Mouse (Mus musculus) MEL (cell line): ENCODE data around the gene Cgnl1. TPM values are rescaled to one million over a fixed set of nuclear protein-coding genes. Genes with fewer than 3 reads are reported as not detected.

ENCODE experiments used
- DNase-seq: peaks from one replicate; pipeline ENCODE4 v3.0.0; 2011; ENCODE audit warnings: low read depth, low spot score
- H3K27ac ChIP-seq: 2 replicates; pipeline ENCODE4 v1.5.1; 2012; ENCODE audit warnings: low read depth, mild to moderate bottlenecking, control low read depth, low read length, moderate library complexity; ENCODE audit not compliant: control insufficient read depth
- H3K27me3 ChIP-seq, 2 experiments: fragments of 150-350 bp in 1 of 2; sonication (generic) in 1 of 2; 2 replicates each; pipeline ENCODE4 v1.6.1; 2012; ENCODE audit warnings: low read length in 2 of 2, mild to moderate bottlenecking in 2 of 2, improper control_type of control experiment in 1 of 2, moderate library complexity in 1 of 2; ENCODE audit not compliant: insufficient read depth in 2 of 2, control insufficient read depth in 1 of 2
- H3K36me3 ChIP-seq, 2 experiments: 2 replicates each; pipeline ENCODE4 v1.6.1; 2012 to 2014; ENCODE audit warnings: low read length in 2 of 2, improper control_type of control experiment in 1 of 2, inconsistent platforms in 1 of 2, mild to moderate bottlenecking in 1 of 2; ENCODE audit not compliant: insufficient read depth in 2 of 2, control insufficient read depth in 1 of 2
- H3K4me1 ChIP-seq, 2 experiments: fragments of 150-350 bp in 1 of 2; sonication (generic) in 1 of 2; 2 replicates each; pipeline ENCODE4 v1.6.1; 2012; ENCODE audit warnings: low read length in 2 of 2, improper control_type of control experiment in 1 of 2, mild to moderate bottlenecking in 1 of 2; ENCODE audit not compliant: insufficient read depth in 2 of 2, control insufficient read depth in 1 of 2
- H3K4me3 ChIP-seq, 2 experiments: fragments of 150-350 bp in 1 of 2; sonication (generic) in 1 of 2; 2 replicates each; pipeline ENCODE4 v1.5.1; 2012; ENCODE audit warnings: low read depth in 2 of 2, low read length in 2 of 2, mild to moderate bottlenecking in 2 of 2, moderate library complexity in 2 of 2, control low read depth in 1 of 2, improper control_type of control experiment in 1 of 2; ENCODE audit not compliant: control insufficient read depth in 1 of 2, insufficient read depth in 1 of 2
- H3K79me2 ChIP-seq: 2 replicates; pipeline ENCODE4 v1.6.1; 2012; ENCODE audit warnings: mild to moderate bottlenecking, low read length, moderate library complexity; ENCODE audit not compliant: control insufficient read depth, poor library complexity, insufficient read depth
- H3K9ac ChIP-seq: 2 replicates; pipeline ENCODE4 v1.6.1; 2012; ENCODE audit warnings: low read depth, mild to moderate bottlenecking, control low read depth, low read length, moderate library complexity; ENCODE audit not compliant: control insufficient read depth, poor library complexity, severe bottlenecking
- H3K9me3 ChIP-seq: fragments of 150-350 bp; sonication (generic); replicated peaks from 2 replicates; pipeline ENCODE4 v1.6.1; 2012; ENCODE audit warnings: mild to moderate bottlenecking, low read length, improper control_type of control experiment, moderate library complexity; ENCODE audit not compliant: insufficient read depth
- CHD1 ChIP-seq: IDR thresholded peaks from 2 replicates; pipeline ENCODE4 v1.6.1; 2012; ENCODE audit warnings: low read depth, mild to moderate bottlenecking, inconsistent platforms, low read length, improper control_type of control experiment
- CHD2 ChIP-seq: IDR thresholded peaks from 2 replicates; pipeline ENCODE4 v1.6.1; 2011; ENCODE audit warnings: low read length, improper control_type of control experiment
- CTCF ChIP-seq, 3 experiments: IDR thresholded peaks in 2 of 3; conservative IDR thresholded peaks in 1 of 3; 2 replicates each; pipeline ENCODE4 v1.5.1; 2011 to 2012; ENCODE audit warnings: low read length in 3 of 3, low read depth in 2 of 3, mild to moderate bottlenecking in 2 of 3, improper control_type of control experiment in 1 of 3, inconsistent platforms in 1 of 3, mixed read lengths in 1 of 3, moderate library complexity in 1 of 3; ENCODE audit not compliant: control insufficient read depth in 1 of 3, insufficient read depth in 1 of 3, poor library complexity in 1 of 3, severe bottlenecking in 1 of 3
- ELF1 ChIP-seq: IDR thresholded peaks from 2 replicates; pipeline ENCODE4 v1.6.1; 2014; ENCODE audit warnings: low read depth, mild to moderate bottlenecking, inconsistent platforms, low read length, improper control_type of control experiment, moderate library complexity
- HCFC1 ChIP-seq: IDR thresholded peaks from 2 replicates; pipeline ENCODE4 v1.6.1; 2012; ENCODE audit warnings: low read depth, mild to moderate bottlenecking, inconsistent platforms, low read length, improper control_type of control experiment, moderate library complexity
- MAX ChIP-seq: IDR thresholded peaks from 2 replicates; pipeline ENCODE4 v1.6.1; 2011; ENCODE audit warnings: low read length, improper control_type of control experiment
- MAZ ChIP-seq: IDR thresholded peaks from 2 replicates; pipeline ENCODE4 v1.6.1; 2012; ENCODE audit warnings: low read depth, mild to moderate bottlenecking, inconsistent platforms, low read length, improper control_type of control experiment
- MEF2A ChIP-seq: IDR thresholded peaks from 2 replicates; pipeline ENCODE4 v1.6.1; 2014; ENCODE audit warnings: low read depth, mild to moderate bottlenecking, inconsistent platforms, low read length, improper control_type of control experiment; ENCODE audit not compliant: poor library complexity, insufficient replicate concordance, severe bottlenecking; ENCODE audit errors: extremely low read depth
- MXI1 ChIP-seq: IDR thresholded peaks from 2 replicates; pipeline ENCODE4 v1.6.1; 2011; ENCODE audit warnings: mild to moderate bottlenecking, low read depth, low read length, improper control_type of control experiment
- MYB ChIP-seq: IDR thresholded peaks from 2 replicates; pipeline ENCODE4 v1.6.1; 2011; ENCODE audit warnings: mild to moderate bottlenecking, low read depth, low read length, improper control_type of control experiment
- MYC ChIP-seq: IDR thresholded peaks from 2 replicates; pipeline ENCODE4 v1.6.1; 2011; ENCODE audit warnings: low read depth, mild to moderate bottlenecking, low read length, improper control_type of control experiment, moderate library complexity
- NELFE ChIP-seq: IDR thresholded peaks from 2 replicates; pipeline ENCODE4 v1.6.1; 2011; ENCODE audit warnings: low read depth, low read length, improper control_type of control experiment
- POLR2A ChIP-seq, 2 experiments: IDR thresholded peaks; 2 replicates each; pipeline ENCODE4 v1.6.1; 2011 to 2012; ENCODE audit warnings: low read length in 2 of 2, mild to moderate bottlenecking in 2 of 2, control low read depth in 1 of 2, improper control_type of control experiment in 1 of 2, low read depth in 1 of 2, moderate library complexity in 1 of 2; ENCODE audit not compliant: control insufficient read depth in 1 of 2, insufficient read depth in 1 of 2, poor library complexity in 1 of 2
- POLR2AphosphoS5 ChIP-seq: IDR thresholded peaks from 2 replicates; pipeline ENCODE4 v1.6.1; 2012; ENCODE audit warnings: low read depth, borderline replicate concordance, mild to moderate bottlenecking, inconsistent platforms, low read length, moderate library complexity, mixed read lengths
- RAD21 ChIP-seq: IDR thresholded peaks from 2 replicates; pipeline ENCODE4 v1.6.1; 2011; ENCODE audit warnings: mild to moderate bottlenecking, low read depth, low read length, improper control_type of control experiment
- RCOR1 ChIP-seq: IDR thresholded peaks from 2 replicates; pipeline ENCODE4 v1.6.1; 2012; ENCODE audit warnings: low read depth, mild to moderate bottlenecking, inconsistent platforms, low read length, improper control_type of control experiment
- SIN3A ChIP-seq: IDR thresholded peaks from 2 replicates; pipeline ENCODE4 v1.6.1; 2012; ENCODE audit warnings: low read length, improper control_type of control experiment, inconsistent platforms
- SMC3 ChIP-seq: IDR thresholded peaks from 2 replicates; pipeline ENCODE4 v1.6.1; 2011; ENCODE audit warnings: low read depth, low read length, improper control_type of control experiment
- TAL1 ChIP-seq: IDR thresholded peaks from 2 replicates; pipeline ENCODE4 v1.6.1; 2012; ENCODE audit warnings: mild to moderate bottlenecking, inconsistent platforms, low read length, moderate library complexity, mixed read lengths
- TCF12 ChIP-seq: IDR thresholded peaks from 2 replicates; pipeline ENCODE4 v1.6.1; 2014; ENCODE audit warnings: low read depth, mild to moderate bottlenecking, inconsistent platforms, low read length, improper control_type of control experiment, moderate library complexity
- UBTF ChIP-seq: IDR thresholded peaks from 2 replicates; pipeline ENCODE4 v1.6.1; 2012; ENCODE audit warnings: low read depth, mild to moderate bottlenecking, inconsistent platforms, low read length, improper control_type of control experiment, moderate library complexity, borderline replicate concordance; ENCODE audit not compliant: insufficient read depth
- ZC3H11A ChIP-seq: IDR thresholded peaks from 2 replicates; pipeline ENCODE4 v1.6.1; 2012; ENCODE audit warnings: low read depth, mild to moderate bottlenecking, inconsistent platforms, low read length, improper control_type of control experiment
- ZNF384 ChIP-seq: IDR thresholded peaks from 2 replicates; pipeline ENCODE4 v1.6.1; 2012; ENCODE audit warnings: low read depth, mild to moderate bottlenecking, inconsistent platforms, low read length, improper control_type of control experiment
- polyA plus RNA-seq, 2 experiments: library from polyadenylated mRNA; stranded (reverse) in 1 of 2; unstranded in 1 of 2; fragments of >175 nt in 1 of 2; fragments of >200 nt in 1 of 2; gene quantifications; 2 replicates each; pipeline versions ENCODE4 v1.2.1 to v1.2.4; 2012; ENCODE audit warnings: low replicate concordance in 2 of 2, low read depth in 1 of 2; ENCODE audit not compliant: insufficient read length in 2 of 2, insufficient read depth in 1 of 2, missing spikeins in 1 of 2
- total RNA-seq: library from RNA; depleted of rRNA; stranded (reverse); fragments of 300-350 nt; gene quantifications from 2 replicates; pipeline ENCODE4 v1.2.3, GENCODE M21; 2012

Gene Cgnl1
- total and polyA plus RNA-seq, 3 experiments = 0.19 to 0.70 TPM; not detected in 1

GRCm38 (mm10) chr9:71812402-71812801 is 41.0 kb upstream of the Cgnl1 start:
- Histone ChIP-seq H3K79me2 (no peaks in the 10 kb centered on the region), H3K4me1 (no peaks in the 10 kb centered on the region), H3K36me3 (no peaks in the 10 kb centered on the region), H3K9ac (no peak overlapping the region), H3K27ac (no peak overlapping the region), H3K27me3 (no peaks in the 10 kb centered on the region; a peak in 2 of 4 replicates), H3K4me3 (no peak overlapping the region), H3K9me3 (no peaks in the 10 kb centered on the region)
- peak; percentile 14 for TF ChIP-seq RAD21
- no peak for TF ChIP-seq NELFE
- no peak for TF ChIP-seq MYB
- no peak for TF ChIP-seq POLR2A (IDR thresholded peaks at IDR 0.05; ENCODE audit: control insufficient read depth in 1 of 2, insufficient read depth in 1 of 2, low read depth in 1 of 2, low read length in 2 of 2, poor library complexity in 1 of 2)
- peak; percentile 42 for TF ChIP-seq SMC3
- TF ChIP-seq MYC = no peak
- no peak for TF ChIP-seq HCFC1
- no peak for TF ChIP-seq ZNF384
- no peak for TF ChIP-seq CHD2
- peak in 1 of 3 experiments; percentile 41; a peak in 2 of 6 replicates for TF ChIP-seq CTCF (IDR thresholded peaks at IDR 0.05 in 2 of 3, conservative IDR thresholded peaks at IDR 0.05 in 1 of 3; ENCODE audit: control insufficient read depth in 1 of 3, insufficient read depth in 1 of 3, low read depth in 2 of 3, low read length in 3 of 3, poor library complexity in 1 of 3, severe bottlenecking in 1 of 3)
- peak; percentile 24 for DNase-seq

GRCm38 (mm10) chr9:71811404-71811803 is 40.0 kb upstream of the Cgnl1 start:
- no peaks in the 10 kb centered on the region for H3K36me3 ChIP-seq
- no peak overlapping the region for H3K27ac ChIP-seq
- TF ChIP-seq UBTF = no peak
- TF ChIP-seq POLR2AphosphoS5 = no peak
- no peak for TF ChIP-seq MYB
- no peak for TF ChIP-seq MXI1
- TF ChIP-seq MAZ = no peak
- TF ChIP-seq RAD21 = no peak
- TF ChIP-seq ZC3H11A = no peak
- TF ChIP-seq NELFE = no peak
- no peak for TF ChIP-seq SMC3
- TF ChIP-seq HCFC1 = no peak
- no peak for TF ChIP-seq MEF2A
- no peak for TF ChIP-seq RCOR1
- no peak for TF ChIP-seq TCF12
- no peak for TF ChIP-seq SIN3A
- TF ChIP-seq MAX = no peak
- no peak for TF ChIP-seq TAL1
- TF ChIP-seq CHD1 = no peak
- TF ChIP-seq ELF1 = no peak
- TF ChIP-seq, all 39 proteins: peak for 0
- no peak for DNase-seq
- Histone ChIP-seq H3K4me3 (no peak overlapping the region), H3K79me2 (no peaks in the 10 kb centered on the region), H3K4me1 (no peaks in the 10 kb centered on the region), H3K9me3 (no peaks in the 10 kb centered on the region), H3K27me3 (no peaks in the 10 kb centered on the region; a peak in 1 of 4 replicates), H3K9ac (no peak overlapping the region)
